Mouse (Mus musculus): ENCODE data around the gene Mier1. TPM values are rescaled to one million over a fixed set of nuclear protein-coding genes. Genes with fewer than 3 reads are reported as not detected.

Mier1 gene
- polyA plus RNA-seq, 2 experiments: 13.8 to 20.5 TPM

DNA sequence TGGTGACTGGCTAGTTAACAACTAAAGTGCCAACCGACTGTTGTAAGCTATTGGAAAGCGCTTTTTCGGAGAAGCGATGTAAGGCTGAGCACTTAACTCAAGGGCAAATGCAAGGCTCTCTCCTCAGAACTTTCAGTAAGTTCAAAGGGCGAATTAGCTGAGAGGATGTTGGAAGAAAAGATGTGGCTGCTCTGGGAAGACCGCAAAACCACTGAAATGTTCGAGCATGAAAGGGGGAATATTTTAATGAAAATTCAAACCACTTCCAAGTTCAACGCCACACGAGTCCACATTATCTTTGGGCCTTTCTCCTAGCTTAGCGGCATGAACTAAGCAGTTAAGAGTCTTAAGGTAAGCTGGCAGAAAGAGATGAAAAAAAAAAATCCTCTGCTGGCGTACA, 788 bp upstream of the Mier1 start:
- Histone ChIP-seq H3K4me1 (replicated peaks; ENCODE audit: control insufficient read depth in 2 of 2, insufficient read depth in 2 of 2, low read length in 1 of 2) (peaks cover 12% of the 10 kb centered on the region in 2 experiments; a peak in 3 of 4 replicates), H3K4me3 (ENCODE audit: insufficient read depth in 1 of 2, low read depth in 2 of 2, low read length in 2 of 2) (peak overlapping the region; percentile 78 to 97), H3K36me3 (replicated peaks; ENCODE audit: control insufficient read depth, insufficient read depth, low read depth) (no peaks in the 10 kb centered on the region), H3K4me2 (ENCODE audit: low read depth) (peak overlapping the region; percentile 90), H3K9ac (replicated peaks) (peak overlapping the region; percentile 85), H3K27me3 (ENCODE audit: control insufficient read depth, insufficient read depth, low read length) (no peaks in the 10 kb centered on the region), H3K9me3 (ENCODE audit: control insufficient read depth, low read length) (no peaks in the 10 kb centered on the region), H3K27ac (peak overlapping the region; percentile 93)
- TF ChIP-seq EP300 (IDR thresholded peaks at IDR 0.05; ENCODE audit: low read depth) (no peak), CTCF (IDR thresholded peaks at IDR 0.05; ENCODE audit: low read depth) (no peak)
- peak in 1 of 3 experiments; percentile 28 for DNase-seq (ENCODE audit: low read depth in 3 of 3, low spot score in 3 of 3)
- 10% methylated on average over 11 of the region's 11 CpGs for WGBS (ENCODE audit: insufficient replicate concordance)
- ATAC-seq (ENCODE audit: insufficient read depth): no peak

DNA sequence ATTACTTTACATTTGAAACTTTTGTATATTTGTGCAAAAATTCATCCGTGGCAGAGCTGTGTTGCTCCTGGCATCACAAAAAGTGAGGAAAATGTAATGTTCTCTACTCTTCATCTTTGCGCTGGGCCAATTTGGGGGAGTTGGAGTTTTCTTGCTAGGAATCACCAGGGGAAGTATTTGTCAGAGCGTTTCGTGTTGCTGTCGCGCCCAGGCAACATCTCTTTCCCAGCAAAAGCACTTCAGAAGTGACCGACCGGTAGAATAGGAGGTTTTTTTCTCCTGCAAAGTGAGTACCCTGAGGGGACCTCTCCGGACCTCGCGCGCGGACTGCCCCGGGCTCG, 4.7 kb downstream of the Mier1 start:
- Histone ChIP-seq H3K9ac (replicated peaks) (peak overlapping the region; percentile 98), H3K4me2 (ENCODE audit: low read depth) (peak overlapping the region; percentile 81), H3K4me1 (replicated peaks; ENCODE audit: control insufficient read depth in 2 of 2, insufficient read depth in 2 of 2, low read length in 1 of 2) (peaks cover 18 to 22% of the 10 kb centered on the region in 2 experiments), H3K27ac (peak overlapping the region; percentile 75), H3K27me3 (ENCODE audit: control insufficient read depth, insufficient read depth, low read length) (no peaks in the 10 kb centered on the region), H3K4me3 (ENCODE audit: insufficient read depth in 1 of 2, low read depth in 2 of 2, low read length in 2 of 2) (peak overlapping the region; percentile 77 to 92), H3K9me3 (ENCODE audit: control insufficient read depth, low read length) (no peaks in the 10 kb centered on the region), H3K36me3 (replicated peaks; ENCODE audit: control insufficient read depth, insufficient read depth, low read depth) (no peaks in the 10 kb centered on the region)
- no peak for ATAC-seq (ENCODE audit: insufficient read depth)
- DNase-seq (ENCODE audit: low read depth in 3 of 3, low spot score in 3 of 3): peak in 1 of 3 experiments; percentile 14
- TF ChIP-seq CTCF (IDR thresholded peaks at IDR 0.05; ENCODE audit: low read depth) (no peak), EP300 (IDR thresholded peaks at IDR 0.05; ENCODE audit: low read depth) (no peak)
- 3% methylated on average over 14 of the region's 15 CpGs for WGBS (ENCODE audit: insufficient replicate concordance)

DNA sequence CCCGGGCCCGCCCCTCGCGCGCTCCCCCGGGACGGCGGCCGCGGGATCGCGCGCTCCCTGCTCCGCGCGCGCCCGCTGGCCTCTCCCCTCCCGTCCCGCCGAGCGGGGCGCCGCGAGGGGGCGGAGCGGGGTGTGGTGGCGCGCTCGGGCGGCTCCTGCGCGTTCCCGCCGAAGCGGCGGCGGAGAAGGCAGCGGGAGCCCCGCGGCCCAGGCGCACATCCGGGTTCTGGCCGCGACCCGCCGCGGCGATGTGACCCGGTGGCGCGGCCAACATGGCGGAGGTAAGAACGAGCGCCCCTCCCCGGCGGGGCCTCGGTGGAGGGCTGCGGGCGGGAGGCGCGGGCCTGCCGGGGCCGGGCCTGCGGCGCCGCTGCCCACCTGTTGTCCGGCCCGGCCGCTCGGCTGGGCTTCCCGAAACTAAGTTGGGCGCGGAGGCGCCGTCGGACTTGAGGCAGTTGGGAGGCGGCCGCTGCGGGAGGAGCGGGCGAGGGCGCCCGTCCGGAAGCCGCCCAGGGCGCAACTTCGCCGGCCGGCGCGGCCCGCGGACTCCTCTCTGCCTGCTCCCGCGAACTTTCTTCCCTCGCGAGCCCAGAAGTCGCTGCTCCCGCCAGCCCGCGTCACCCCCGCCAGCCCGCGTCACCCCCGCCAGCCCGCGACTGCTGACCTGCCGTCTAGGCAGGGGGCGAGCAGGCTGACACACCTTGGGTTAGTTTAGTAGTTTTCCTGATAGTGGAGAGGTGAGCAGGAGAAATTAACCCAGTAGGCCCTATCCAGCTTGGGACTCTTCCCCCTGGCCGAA, 5.2 kb downstream of the Mier1 start:
- H3K4me1 ChIP-seq (replicated peaks; ENCODE audit: control insufficient read depth in 2 of 2, insufficient read depth in 2 of 2, low read length in 1 of 2): peaks cover 18 to 22% of the 10 kb centered on the region in 2 experiments
- peak overlapping the region; percentile 91 for H3K27ac ChIP-seq
- H3K36me3 ChIP-seq (replicated peaks; ENCODE audit: control insufficient read depth, insufficient read depth, low read depth): no peaks in the 10 kb centered on the region
- H3K4me3 ChIP-seq (ENCODE audit: insufficient read depth in 1 of 2, low read depth in 2 of 2, low read length in 2 of 2): peak overlapping the region; percentile 92 to 95
- H3K27me3 ChIP-seq (ENCODE audit: control insufficient read depth, insufficient read depth, low read length): no peaks in the 10 kb centered on the region
- no peak for TF ChIP-seq EP300 (IDR thresholded peaks at IDR 0.05; ENCODE audit: low read depth)
- TF ChIP-seq CTCF (IDR thresholded peaks at IDR 0.05; ENCODE audit: low read depth): 0 out of 2 replicates have a peak, but pooled peaks have one; percentile 12
- ATAC-seq (ENCODE audit: insufficient read depth) (peak; percentile 69), DNase-seq (ENCODE audit: low read depth in 3 of 3, low spot score in 3 of 3) (peak; percentile 71 to 74 (median 72))
- no peaks in the 10 kb centered on the region for H3K9me3 ChIP-seq (ENCODE audit: control insufficient read depth, low read length)
- peak overlapping the region; percentile 98 for H3K9ac ChIP-seq (replicated peaks)
- WGBS (ENCODE audit: insufficient replicate concordance): under 1% methylated on average over 103 of the region's 111 CpGs
- H3K4me2 ChIP-seq (ENCODE audit: low read depth): peak overlapping the region; percentile 81

DNA sequence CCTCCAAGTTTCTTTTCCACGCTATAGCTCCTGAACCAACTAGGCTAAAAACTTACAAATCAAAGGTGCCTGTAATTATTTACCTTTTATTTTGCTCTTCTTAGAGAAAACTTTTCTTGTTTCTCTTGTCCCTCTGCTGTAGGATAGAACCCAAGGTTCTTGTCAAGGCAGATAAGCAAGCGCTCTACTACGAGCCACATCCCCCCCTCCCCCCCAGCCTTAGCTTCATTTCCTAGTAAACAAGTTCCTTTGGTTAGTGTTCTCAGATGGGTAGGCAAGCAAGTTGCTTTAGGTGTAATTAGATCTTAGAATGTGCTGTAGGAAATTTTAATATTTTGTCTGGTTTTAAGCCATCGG, 5.8 kb downstream of the Mier1 start:
- WGBS (ENCODE audit: insufficient replicate concordance): 8% methylated on average over 4 of the region's 4 CpGs
- no peaks in the 10 kb centered on the region for H3K9me3 ChIP-seq (ENCODE audit: control insufficient read depth, low read length)
- no peaks in the 10 kb centered on the region for H3K36me3 ChIP-seq (replicated peaks; ENCODE audit: control insufficient read depth, insufficient read depth, low read depth)
- peak overlapping the region; percentile 92 to 95 for H3K4me3 ChIP-seq (ENCODE audit: insufficient read depth in 1 of 2, low read depth in 2 of 2, low read length in 2 of 2)
- ATAC-seq (ENCODE audit: insufficient read depth): peak; percentile 66
- peak overlapping the region; percentile 98 for H3K9ac ChIP-seq (replicated peaks)
- no peaks in the 10 kb centered on the region for H3K27me3 ChIP-seq (ENCODE audit: control insufficient read depth, insufficient read depth, low read length)
- TF ChIP-seq EP300 (IDR thresholded peaks at IDR 0.05; ENCODE audit: low read depth): no peak
- TF ChIP-seq CTCF (IDR thresholded peaks at IDR 0.05; ENCODE audit: low read depth): no peak
- DNase-seq (ENCODE audit: low read depth in 3 of 3, low spot score in 3 of 3): peak in 2 of 3 experiments; percentile 58 to 63
- peaks cover 17 to 22% of the 10 kb centered on the region in 2 experiments for H3K4me1 ChIP-seq (replicated peaks; ENCODE audit: control insufficient read depth in 2 of 2, insufficient read depth in 2 of 2, low read length in 1 of 2)
- H3K4me2 ChIP-seq (ENCODE audit: low read depth): peak overlapping the region; percentile 81
- peak overlapping the region; percentile 91 for H3K27ac ChIP-seq

DNA sequence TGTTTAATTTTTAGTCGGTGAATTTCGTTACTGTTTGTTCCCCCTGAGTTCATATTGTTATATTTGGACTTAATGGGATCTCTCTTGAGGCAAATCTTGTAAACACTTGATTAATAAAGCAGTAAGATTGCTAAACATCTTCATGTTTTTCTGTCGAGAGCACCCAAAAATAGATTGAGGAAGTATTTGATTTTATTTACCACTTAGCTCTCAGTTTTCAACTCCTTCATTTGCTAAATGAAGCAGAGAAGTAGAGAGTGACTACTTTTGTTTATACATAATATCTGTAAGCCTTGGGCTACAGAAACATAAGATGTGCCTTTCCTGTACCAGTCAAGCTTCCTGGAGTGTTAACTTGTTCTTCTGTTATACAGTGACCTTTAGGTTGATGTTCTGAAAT, 6.2 kb downstream of the Mier1 start:
- TF ChIP-seq EP300 (IDR thresholded peaks at IDR 0.05; ENCODE audit: low read depth) (no peak), CTCF (IDR thresholded peaks at IDR 0.05; ENCODE audit: low read depth) (no peak)
- H3K36me3 ChIP-seq (replicated peaks; ENCODE audit: control insufficient read depth, insufficient read depth, low read depth): no peaks in the 10 kb centered on the region
- H3K4me1 ChIP-seq (replicated peaks; ENCODE audit: control insufficient read depth in 2 of 2, insufficient read depth in 2 of 2, low read length in 1 of 2): peaks cover 13 to 20% of the 10 kb centered on the region in 2 experiments
- no peak for DNase-seq (ENCODE audit: low read depth in 3 of 3, low spot score in 3 of 3)
- 12% methylated on average over 3 of the region's 3 CpGs for WGBS (ENCODE audit: insufficient replicate concordance)
- no peaks in the 10 kb centered on the region for H3K27me3 ChIP-seq (ENCODE audit: control insufficient read depth, insufficient read depth, low read length)
- H3K9ac ChIP-seq (replicated peaks): peak overlapping the region; percentile 98
- peak overlapping the region; percentile 92 to 95 for H3K4me3 ChIP-seq (ENCODE audit: insufficient read depth in 1 of 2, low read depth in 2 of 2, low read length in 2 of 2)
- peak overlapping the region; percentile 81 for H3K4me2 ChIP-seq (ENCODE audit: low read depth)
- no peak for ATAC-seq (ENCODE audit: insufficient read depth)
- H3K27ac ChIP-seq: peak overlapping the region; percentile 91
- no peaks in the 10 kb centered on the region for H3K9me3 ChIP-seq (ENCODE audit: control insufficient read depth, low read length)
